ENCODE assay signal across 8 mouse cellular contexts in genomic region chr11:103346657-103347056, GRCm38 (mm10). TPM values are rescaled to one million over a fixed set of nuclear protein-coding genes. Genes with fewer than 3 reads are reported as not detected.
DNase-seq lines count a peak whose midpoint lies in the region; ATAC-seq lines count a peak whose summit lies in the region.

No protein-coding gene starts in this region.

- H3K27me3 ChIP-seq in kidney, embryonic 15.5 days: no peaks in the 10 kb centered on the region
- no peaks in the 10 kb centered on the region; the same call in 1 of the 2 replicates for H3K27me3 ChIP-seq in forebrain, embryonic 12.5 days

- peak; percentile 59 for DNase-seq in adrenal gland, postnatal 14 days
- DNase-seq in adrenal gland, postnatal 4 days (ENCODE audit: low spot score in 2 of 2): no peak

- 0 out of 2 replicates have a peak, but pooled peaks cover 2% of the 10 kb centered on the region for H3K9me3 ChIP-seq in kidney, embryonic 15.5 days (replicated peaks)
- H3K9me3 ChIP-seq in forebrain, embryonic 12.5 days: no peaks in the 10 kb centered on the region

- peaks cover 32% of the 10 kb centered on the region for H3K4me1 ChIP-seq in kidney, embryonic 15.5 days
- H3K4me1 ChIP-seq in forebrain, embryonic 12.5 days: no peaks in the 10 kb centered on the region

- no peak overlapping the region for H3K4me2 ChIP-seq in kidney, embryonic 15.5 days
- no peak overlapping the region for H3K4me2 ChIP-seq in forebrain, embryonic 12.5 days

- no peak overlapping the region for H3K9ac ChIP-seq in kidney, embryonic 15.5 days
- no peak overlapping the region for H3K9ac ChIP-seq in forebrain, embryonic 12.5 days

- H3K36me3 ChIP-seq in kidney, embryonic 15.5 days: peaks cover 4% of the 10 kb centered on the region; the same call in 1 of the 2 replicates
- H3K36me3 ChIP-seq in forebrain, embryonic 12.5 days (replicated peaks): no peaks in the 10 kb centered on the region

- peak; percentile 40 for ATAC-seq in granulocyte monocyte progenitor cell, adult 5-6 weeks (replicated peaks; ENCODE audit: poor library complexity, severe bottlenecking)
- ATAC-seq in kidney, embryonic 15.5 days (replicated peaks; ENCODE audit: low FRiP score): peak; percentile 38
- ATAC-seq in monocyte, adult 5-6 weeks (replicated peaks; ENCODE audit: insufficient number of reproducible peaks, low FRiP score, low TSS enrichment, poor library complexity, severe bottlenecking): peak; percentile 74
- ATAC-seq in CD4-positive, CD25-positive, alpha-beta regulatory T cell, adult 4 months: no peak
- no peak for ATAC-seq in erythroid progenitor cell, adult 5-6 weeks (replicated peaks; ENCODE audit: low FRiP score, poor library complexity, severe bottlenecking)
- no peak for ATAC-seq in forebrain, embryonic 12.5 days (ENCODE audit: low FRiP score)

- H3K4me3 ChIP-seq in kidney, embryonic 15.5 days (replicated peaks): no peak overlapping the region
- no peak overlapping the region for H3K4me3 ChIP-seq in forebrain, embryonic 12.5 days (replicated peaks)

- WGBS in kidney, embryonic 15.5 days: 61% methylated on average over 5 of the region's 5 CpGs
- WGBS in forebrain, embryonic 12.5 days: 75% methylated on average over 5 of the region's 5 CpGs

- peak overlapping the region; percentile 70 for H3K27ac ChIP-seq in kidney, embryonic 15.5 days
- no peak overlapping the region for H3K27ac ChIP-seq in forebrain, embryonic 12.5 days

RNA-seq across cellular contexts. Expression of gene Arhgap27, which starts 16.8 kb away (rescaled TPM):
- total RNA-seq in adrenal gland, postnatal 14 days (2021): 19.3 and 31.5 TPM in 2 replicates
- 10 to 100 TPM; 21.0 to 22.3 TPM for total RNA-seq in adrenal gland, postnatal 4 days (2021)
- total RNA-seq in granulocyte monocyte progenitor cell, adult 5-6 weeks (2014; fragmentation: Nextera tagmentation): 21.3 and 29.3 TPM in 2 replicates
- total RNA-seq in granulocyte monocyte progenitor cell, adult 5-6 weeks (2017): 11.0 and 19.0 TPM in 2 replicates
- polyA plus RNA-seq in kidney, embryonic 15.5 days (2015; fragmentation: Nextera tagmentation; extraction: Ambion mirVana): 15.8 and 17.2 TPM in 2 replicates
- 59.2 to 68.0 TPM (median 67.2 TPM) in 3 replicates for total RNA-seq in monocyte, adult 5-6 weeks (2017)
- polyA plus RNA-seq in CD4-positive, CD25-positive, alpha-beta regulatory T cell, adult 4 months (2017; shearing (Covaris generic)): 10 to 100 TPM; 21.4 to 36.6 TPM
- 2.1 and 7.6 TPM in 2 replicates for total RNA-seq in erythroid progenitor cell, adult 5-6 weeks (2015; ENCODE audit: low replicate concordance)
- total RNA-seq in erythroid progenitor cell, adult 5-6 weeks (2017; ENCODE audit: low replicate concordance): 3.0 and 4.8 TPM in 2 replicates
- 3.2 and 3.7 TPM in 2 replicates for polyA plus RNA-seq in forebrain, embryonic 12.5 days (2016; fragmentation: Nextera tagmentation; extraction: Ambion mirVana)

Comparison
In these comparisons a context has a peak if more than half of its experiments do, and no peak if none do; other contexts are left out.
1. ATAC-seq: peak in granulocyte monocyte progenitor cell, adult 5-6 weeks (single experiment), kidney, embryonic 15.5 days (single experiment) and monocyte, adult 5-6 weeks (single experiment); none in CD4-positive, CD25-positive, alpha-beta regulatory T cell, adult 4 months (single experiment), erythroid progenitor cell, adult 5-6 weeks (single experiment) and forebrain, embryonic 12.5 days (single experiment).